Mouse (Mus musculus) megakaryocyte, embryonic 14.5 days (primary cell): ENCODE measurements around the gene Gm49373.

ENCODE experiments used
- FLI1 ChIP-seq: IDR thresholded peaks from 2 replicates; pipeline ENCODE4 v1.6.1; 2012; ENCODE audit warnings: low read length, inconsistent platforms, mixed read lengths
- GATA1 ChIP-seq: IDR thresholded peaks from 3 replicates; pipeline ENCODE4 v1.6.1; 2012; ENCODE audit warnings: mixed read lengths, low read length, inconsistent platforms, borderline replicate concordance

DNA sequence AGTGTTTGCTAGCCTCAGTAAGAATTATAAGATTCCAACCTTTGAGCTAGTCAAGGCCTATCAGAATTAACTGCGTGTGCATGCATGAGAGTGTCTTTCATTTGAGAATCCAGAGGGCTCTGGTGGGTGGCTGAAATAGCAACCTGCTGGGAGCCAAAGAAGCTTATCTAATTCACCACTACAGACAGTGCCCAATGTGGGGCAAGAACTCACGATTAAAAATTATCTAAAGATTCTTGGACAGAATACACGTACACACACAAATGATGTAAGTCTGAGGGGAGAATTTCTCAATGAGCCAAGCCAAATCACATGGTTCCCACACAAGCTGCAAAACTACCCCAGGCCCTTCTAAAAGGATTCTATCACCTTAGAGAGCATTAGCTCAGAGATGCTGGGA, 10.4 kb upstream of the Gm49373 start:
- no peak for TF ChIP-seq GATA1
- no peak for TF ChIP-seq FLI1
